Mouse (Mus musculus) C2C12 (cell line): ENCODE data around the gene Hmgb1.

ENCODE experiments used
- CEBPB ChIP-seq: IDR thresholded peaks from one replicate; pipeline ENCODE4 v1.6.1; 2011; ENCODE audit warnings: low read depth, mild to moderate bottlenecking, control low read depth, moderate library complexity
- CTCF ChIP-seq: IDR thresholded peaks from one replicate; pipeline ENCODE4 v1.5.1; 2011; ENCODE audit not compliant: control insufficient read depth, insufficient read depth, insufficient read length
- MYOD1 ChIP-seq: IDR thresholded peaks from one replicate; pipeline ENCODE4 v1.6.1; 2011; ENCODE audit warnings: low read depth; ENCODE audit not compliant: control insufficient read depth, insufficient read length
- MYOG ChIP-seq: IDR thresholded peaks from one replicate; pipeline ENCODE4 v1.6.1; 2011; ENCODE audit not compliant: control insufficient read depth, insufficient read length; ENCODE audit errors: extremely low read depth
- USF1 ChIP-seq: IDR thresholded peaks from one replicate; pipeline ENCODE4 v1.6.1; 2011; ENCODE audit warnings: low read depth, mild to moderate bottlenecking, control low read depth, moderate library complexity

- TF ChIP-seq CTCF (no peak), USF1 (no peak), CEBPB (no peak), MYOG (no peak), MYOD1 (no peak)
These were observed 156.9 kb downstream of the Hmgb1 start for GRCm38 (mm10) chr5:149027389-149027788.
